Mouse (Mus musculus) frontal cortex, postnatal 25 days (tissue): Measurements from ENCODE around the gene Ppp4c.

Experiments used
- DNase-seq, 2 experiments: peaks; one replicate each; pipeline ENCODE4 v3.0.0; 2022; ENCODE audit warnings: low spot score in 2 of 2

Gene Ppp4c

GRCm38 (mm10) chr7:126802134-126802889, 10.0 kb upstream of the Ppp4c start:
- DNase-seq, result no peak

- DNase-seq, result no peak
These were observed 8.7 kb upstream of the Ppp4c start for GRCm38 (mm10) chr7:126801057-126801422.

GRCm38 (mm10) chr7:126800269-126801056, 8.2 kb upstream of the Ppp4c start:
- DNase-seq, result no peak

GRCm38 (mm10) chr7:126799468-126800268, 7.4 kb upstream of the Ppp4c start:
- peak; percentile 60 to 71 for DNase-seq

- peak; percentile 91 to 96 for DNase-seq
These were observed 6.8 kb upstream of the Ppp4c start for GRCm38 (mm10) chr7:126799050-126799467.

- DNase-seq, result no peak
These were observed 6.1 kb upstream of the Ppp4c start for GRCm38 (mm10) chr7:126798127-126799049.

GRCm38 (mm10) chr7:126797411-126798126, 5.3 kb upstream of the Ppp4c start, which contains the start of gene Fam57b:
Gene Fam57b, plus strand, starts transcription at chr7:126797668.
- no peak for DNase-seq

GRCm38 (mm10) chr7:126796350-126796932, 4.1 kb upstream of the Ppp4c start:
- no peak for DNase-seq

- DNase-seq, result no peak
These were observed 3.4 kb upstream of the Ppp4c start for GRCm38 (mm10) chr7:126795387-126796317.

- DNase-seq, result no peak
These were observed 1.9 kb upstream of the Ppp4c start for GRCm38 (mm10) chr7:126794271-126794605.

GRCm38 (mm10) chr7:126793456-126794270, 1.4 kb upstream of the Ppp4c start:
- DNase-seq, result no peak

GRCm38 (mm10) chr7:126792721-126793443, 586 bp upstream of the Ppp4c start:
- DNase-seq, result no peak

GRCm38 (mm10) chr7:126789141-126789540, 3.2 kb downstream of the Ppp4c start:
- no peak for DNase-seq

- no peak for DNase-seq
These were observed 6.2 kb downstream of the Ppp4c start for GRCm38 (mm10) chr7:126786142-126786541.

- DNase-seq, result no peak
These were observed 7.2 kb downstream of the Ppp4c start for GRCm38 (mm10) chr7:126785056-126785455.

- DNase-seq, result no peak
These were observed 7.8 kb downstream of the Ppp4c start for GRCm38 (mm10) chr7:126784469-126784868.

GRCm38 (mm10) chr7:126782693-126783092, 9.6 kb downstream of the Ppp4c start:
- DNase-seq, result no peak
